Mouse (Mus musculus) forebrain, embryonic 11.5 days (tissue): ENCODE results near the gene Ocln. TPM values are rescaled to one million over a fixed set of nuclear protein-coding genes. Genes with fewer than 3 reads are reported as not detected.

Experiments
- ATAC-seq: fragments of 200-750 bp; cut with Nextera tagmentation; replicated peaks from 2 replicates; pipeline ENCODE4 v1.8.0; 2017; ENCODE audit warnings: moderate TSS enrichment; ENCODE audit not compliant: low FRiP score
- DNase-seq: peaks from one replicate; pipeline ENCODE4 v3.0.0-alpha.2; 2017; ENCODE audit warnings: low spot score
- H3K27ac ChIP-seq: fragments of 300-500 bp; sonication (generic); 2 replicates; pipeline ENCODE4 v1.5.1; 2014; ENCODE audit warnings: low read depth, low read length
- H3K27me3 ChIP-seq: fragments of 300-500 bp; sonication (generic); 2 replicates; pipeline ENCODE4 v1.6.1; 2014; ENCODE audit warnings: mild to moderate bottlenecking, low read length, mixed read lengths; ENCODE audit not compliant: control insufficient read depth, insufficient read depth
- H3K36me3 ChIP-seq: fragments of 300-500 bp; sonication (generic); 2 replicates; pipeline ENCODE4 v1.6.1; 2014; ENCODE audit warnings: mild to moderate bottlenecking, low read length, moderate library complexity, mixed read lengths; ENCODE audit not compliant: control insufficient read depth, insufficient read depth
- H3K4me1 ChIP-seq: fragments of 300-500 bp; sonication (generic); replicated peaks from 2 replicates; pipeline ENCODE4 v1.6.1; 2014; ENCODE audit warnings: low read length, mixed read lengths; ENCODE audit not compliant: control insufficient read depth, insufficient read depth
- H3K4me2 ChIP-seq: fragments of 300-500 bp; sonication (generic); 2 replicates; pipeline ENCODE4 v1.6.1; 2014; ENCODE audit warnings: low read depth, mild to moderate bottlenecking, low read length, moderate library complexity, mixed read lengths; ENCODE audit not compliant: severe bottlenecking
- H3K4me3 ChIP-seq: fragments of 300-500 bp; sonication (generic); 2 replicates; pipeline ENCODE4 v1.5.1; 2014; ENCODE audit warnings: low read depth, low read length
- H3K9ac ChIP-seq: fragments of 300-500 bp; sonication (generic); 2 replicates; pipeline ENCODE4 v1.6.1; 2014; ENCODE audit warnings: low read length
- H3K9me3 ChIP-seq: fragments of 300-500 bp; sonication (generic); 2 replicates; pipeline ENCODE4 v1.6.1; 2016; ENCODE audit warnings: low read length, mixed read lengths; ENCODE audit not compliant: control insufficient read depth
- WGBS: fragments of 180-500 bp; shearing (Covaris S2); extraction: QIAGEN DNeasy Blood & Tissue Kit; methylation state at CpG from one replicate; pipeline ENCODE4 v1.1.7; 2014; 5-methylcytosine and 5-hydroxymethylcytosine counted together
- polyA plus RNA-seq: library from polyadenylated mRNA; unstranded; fragments of >200 nt; fragmentation: Nextera tagmentation; extraction: Ambion mirVana; gene quantifications from 2 replicates; pipeline ENCODE4 v1.2.1, GENCODE M21; 2014

The Ocln gene
- polyA plus RNA-seq, 1 experiment from 2014 or later = 2.9 TPM

DNA sequence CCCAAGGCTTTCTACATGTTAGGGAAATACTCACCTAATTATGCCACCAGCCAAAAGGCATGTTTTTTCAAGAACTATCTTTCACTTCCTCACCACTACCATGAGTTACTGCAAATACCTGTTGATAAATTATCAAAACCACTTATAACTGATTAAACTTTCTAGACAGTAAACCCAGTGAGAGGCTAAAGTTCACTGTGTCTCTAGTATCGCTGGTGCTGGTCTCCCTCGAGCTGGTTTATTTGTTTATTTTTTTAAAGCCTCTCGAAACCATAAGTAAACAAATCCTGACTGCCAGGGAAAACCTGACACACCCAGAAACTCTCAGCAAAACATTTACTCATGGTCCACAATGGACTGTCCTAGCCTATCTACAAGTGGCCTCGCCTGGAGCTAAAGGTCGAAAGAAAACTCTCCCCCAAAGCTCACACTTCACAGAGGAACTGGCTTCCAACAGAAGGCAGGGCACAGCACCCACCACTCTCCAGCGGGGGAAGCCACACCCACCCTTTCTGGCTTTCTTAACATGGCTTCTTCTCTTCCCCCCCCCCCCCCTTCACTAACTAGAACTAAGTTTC is 19.6 kb downstream of the Ocln start:
- WGBS = 86% methylated on average over 6 of the region's 6 CpGs
- no peak overlapping the region for H3K4me2 ChIP-seq

DNA sequence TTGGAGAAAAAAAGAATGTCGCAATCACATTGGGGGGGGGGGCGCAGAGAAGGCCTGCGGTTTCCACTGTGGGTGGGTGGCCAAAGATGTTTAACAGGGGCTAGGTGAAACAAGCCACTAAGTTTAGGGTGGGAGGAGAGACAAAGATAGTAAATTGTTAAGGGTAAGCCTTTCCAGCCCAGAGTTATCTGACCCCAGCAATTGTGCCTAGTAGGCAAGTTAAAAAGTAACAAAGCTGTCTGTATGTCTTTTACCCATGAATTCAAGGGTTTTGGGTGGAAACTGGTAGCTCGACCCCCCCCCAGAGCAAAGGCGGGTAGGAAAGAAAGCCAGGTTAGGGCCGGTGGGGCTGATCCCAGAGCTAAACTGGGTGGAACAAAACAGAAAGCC is 25.9 kb downstream of the Ocln start:
- Histone ChIP-seq H3K27me3 (no peaks in the 10 kb centered on the region), H3K9ac (no peak overlapping the region), H3K4me1 (no peaks in the 10 kb centered on the region), H3K27ac (no peak overlapping the region), H3K4me2 (no peak overlapping the region), H3K9me3 (no peaks in the 10 kb centered on the region), H3K36me3 (no peaks in the 10 kb centered on the region), H3K4me3 (no peak overlapping the region)
- ATAC-seq (no peak), DNase-seq (no peak)
- 83% methylated on average over 6 of the region's 6 CpGs for WGBS

More for the DNA sequence above, 19.6 kb downstream of the Ocln start:
- Histone ChIP-seq H3K27ac (no peak overlapping the region), H3K4me3 (no peak overlapping the region), H3K27me3 (no peaks in the 10 kb centered on the region), H3K4me1 (no peaks in the 10 kb centered on the region), H3K9ac (no peak overlapping the region), H3K9me3 (no peaks in the 10 kb centered on the region), H3K36me3 (no peaks in the 10 kb centered on the region)
- DNase-seq = no peak
- no peak for ATAC-seq

DNA sequence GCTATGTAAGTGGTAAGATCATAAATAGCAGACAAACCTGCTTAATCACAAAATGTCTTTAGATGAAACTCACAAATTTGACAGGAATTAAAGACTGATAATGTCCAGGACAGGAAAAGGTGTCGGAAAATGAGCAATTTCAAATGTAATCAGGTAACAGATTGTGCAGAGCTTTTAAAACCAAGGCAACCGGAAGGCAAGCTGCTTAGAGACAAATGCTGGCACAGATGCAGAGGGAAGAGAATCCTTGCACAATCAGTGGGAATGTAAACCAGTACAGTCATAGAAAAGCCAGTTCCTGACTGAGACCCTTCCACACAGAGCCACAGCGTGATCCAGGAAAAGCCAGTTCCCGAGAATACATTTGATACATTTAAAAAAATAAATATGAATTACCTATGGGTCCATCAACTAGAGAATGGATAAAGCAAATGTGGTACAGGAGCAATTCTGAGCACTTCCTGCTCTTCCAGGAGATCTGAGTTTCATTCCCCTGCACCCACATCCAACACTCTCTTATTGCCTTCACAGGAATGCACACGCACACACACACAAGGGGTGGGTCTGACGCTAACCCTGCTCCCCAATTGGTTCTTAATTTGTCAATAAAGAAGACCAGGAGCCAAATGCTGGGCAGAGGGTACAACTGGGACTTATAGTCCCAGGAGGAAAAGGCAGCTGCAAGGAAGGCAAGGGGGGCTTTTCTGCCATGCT is 26.4 kb downstream of the Ocln start:
- Histone ChIP-seq H3K9me3 (no peaks in the 10 kb centered on the region), H3K4me3 (no peak overlapping the region), H3K27me3 (no peaks in the 10 kb centered on the region), H3K27ac (no peak overlapping the region), H3K9ac (no peak overlapping the region), H3K4me2 (no peak overlapping the region), H3K36me3 (no peaks in the 10 kb centered on the region), H3K4me1 (no peaks in the 10 kb centered on the region)
- ATAC-seq = no peak
- DNase-seq = no peak
- WGBS = 81% methylated on average over 6 of the region's 6 CpGs

DNA sequence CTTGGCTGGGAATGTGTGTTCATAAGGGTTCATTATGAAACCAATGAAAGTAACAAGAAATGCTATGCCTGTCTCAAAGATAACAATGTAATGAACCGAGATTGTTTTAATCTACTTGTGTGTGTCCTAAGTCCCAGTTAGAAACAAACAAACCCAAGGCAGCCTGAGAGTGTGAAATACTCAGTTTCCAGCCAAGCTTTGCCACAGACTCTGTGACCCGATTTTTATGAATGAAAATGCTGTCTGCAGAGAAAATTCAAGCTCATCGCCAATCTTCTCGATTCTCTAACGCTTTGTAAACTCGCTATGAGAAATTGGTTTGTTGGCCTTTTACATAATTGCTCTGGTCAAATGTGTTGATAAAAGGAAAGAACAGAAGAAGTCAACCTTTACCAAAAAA is 27.6 kb downstream of the Ocln start:
- H3K27ac ChIP-seq = no peak overlapping the region
- no peaks in the 10 kb centered on the region for H3K27me3 ChIP-seq
- no peak overlapping the region for H3K9ac ChIP-seq
- no peaks in the 10 kb centered on the region for H3K4me1 ChIP-seq
- DNase-seq (no peak), ATAC-seq (no peak)
- no peaks in the 10 kb centered on the region for H3K9me3 ChIP-seq
- no peak overlapping the region for H3K4me3 ChIP-seq
- WGBS = 88% methylated on average over 6 of the region's 6 CpGs
- no peaks in the 10 kb centered on the region for H3K36me3 ChIP-seq
- H3K4me2 ChIP-seq = no peak overlapping the region

DNA sequence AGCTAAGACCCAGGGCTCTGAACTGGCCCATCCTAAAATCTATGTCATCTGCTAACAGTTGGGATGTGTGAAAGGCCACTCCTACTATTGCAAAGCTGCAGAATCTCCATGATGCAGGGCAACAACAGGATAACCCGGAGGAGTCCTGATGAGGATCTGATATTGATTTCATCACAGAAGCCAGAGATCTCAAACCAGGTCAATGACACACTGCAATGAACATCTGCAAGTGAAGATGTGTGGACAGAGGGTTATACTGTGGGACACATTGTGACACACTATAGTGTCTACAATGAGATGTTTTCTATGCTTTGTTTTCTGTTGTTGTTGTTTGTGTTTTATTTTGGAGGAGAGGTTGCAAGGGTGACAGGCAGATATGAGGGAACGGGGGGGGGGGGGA is 28.8 kb downstream of the Ocln start:
- no peaks in the 10 kb centered on the region for H3K36me3 ChIP-seq
- no peak overlapping the region for H3K4me3 ChIP-seq
- H3K9ac ChIP-seq = no peak overlapping the region
- H3K27me3 ChIP-seq = no peaks in the 10 kb centered on the region
- 96% methylated on average over 2 of the region's 2 CpGs for WGBS
- DNase-seq (no peak), ATAC-seq (no peak)
- H3K9me3 ChIP-seq = no peaks in the 10 kb centered on the region
- no peak overlapping the region for H3K4me2 ChIP-seq
- no peak overlapping the region for H3K27ac ChIP-seq
- no peaks in the 10 kb centered on the region for H3K4me1 ChIP-seq

DNA sequence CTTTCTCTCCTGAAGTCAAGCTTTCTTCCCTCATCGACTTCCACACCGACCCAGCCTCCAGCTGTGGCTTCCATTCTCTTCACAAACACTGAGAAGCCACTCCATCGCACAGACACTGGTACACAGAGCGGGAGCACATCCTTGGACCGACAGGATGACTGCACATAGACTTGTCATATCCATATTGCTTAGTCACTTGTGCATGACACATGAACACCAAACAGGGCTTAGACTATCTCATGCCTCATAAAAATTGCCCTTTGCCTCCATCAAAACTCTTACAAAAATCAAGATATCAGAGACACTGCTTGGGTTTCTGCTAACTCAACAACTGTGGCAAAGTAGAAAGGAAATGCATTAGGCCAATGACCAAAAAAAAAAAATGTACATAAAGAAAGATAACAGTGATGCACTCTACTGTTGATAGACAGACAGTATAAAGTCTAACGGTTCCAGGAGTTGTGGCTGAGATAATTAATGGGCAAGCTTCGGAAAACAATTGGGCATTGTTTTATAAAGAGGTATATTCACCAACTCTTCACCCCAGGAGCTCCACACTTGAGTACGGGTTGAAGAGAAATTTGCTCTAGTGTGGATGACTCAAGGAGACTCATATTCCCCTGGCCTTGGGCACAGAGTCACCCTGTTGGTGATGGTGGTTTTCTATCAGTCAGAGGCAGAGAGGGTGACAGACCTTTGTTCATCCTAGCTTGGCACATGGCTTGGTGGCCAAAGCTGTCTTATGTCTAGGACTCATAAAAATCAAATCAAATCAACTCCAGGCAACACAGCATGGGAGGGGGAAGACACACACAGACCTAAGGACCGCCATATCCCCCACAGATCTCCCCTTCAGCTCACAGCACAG is 30.6 kb downstream of the Ocln start:
- no peaks in the 10 kb centered on the region for H3K9me3 ChIP-seq
- 83% methylated on average over 9 of the region's 9 CpGs for WGBS
- no peak overlapping the region for H3K9ac ChIP-seq
- H3K4me1 ChIP-seq = no peaks in the 10 kb centered on the region
- H3K27me3 ChIP-seq = no peaks in the 10 kb centered on the region
- H3K27ac ChIP-seq = no peak overlapping the region
- DNase-seq (no peak), ATAC-seq (no peak)
- no peaks in the 10 kb centered on the region for H3K36me3 ChIP-seq
- H3K4me3 ChIP-seq = no peak overlapping the region
- H3K4me2 ChIP-seq = no peak overlapping the region

DNA sequence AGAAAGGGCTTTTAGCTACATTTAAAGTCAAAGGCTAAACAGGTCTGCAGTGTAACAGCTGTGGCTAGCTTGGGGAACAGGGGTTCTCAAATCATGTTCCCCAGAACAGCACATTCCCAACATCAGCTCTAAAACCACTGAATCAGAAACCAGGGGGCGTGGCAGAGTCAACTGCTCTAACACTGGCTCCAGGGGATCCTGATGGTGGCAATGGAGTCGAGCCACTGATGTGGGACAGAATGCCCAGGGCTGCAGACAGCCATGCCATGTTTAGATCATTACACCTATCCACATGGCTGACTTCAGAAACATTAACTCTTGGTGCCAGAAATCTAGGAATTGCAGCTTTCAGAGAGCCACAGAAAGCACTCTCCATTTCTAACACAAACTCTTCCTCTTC is 33.4 kb downstream of the Ocln start:
- Histone ChIP-seq H3K4me3 (no peak overlapping the region), H3K4me2 (no peak overlapping the region), H3K27me3 (no peaks in the 10 kb centered on the region), H3K9ac (no peak overlapping the region), H3K27ac (no peak overlapping the region), H3K4me1 (no peaks in the 10 kb centered on the region; the same call in 1 of the 2 replicates), H3K36me3 (no peaks in the 10 kb centered on the region), H3K9me3 (no peaks in the 10 kb centered on the region)
- 77% methylated on average over 2 of the region's 2 CpGs for WGBS
- ATAC-seq (no peak), DNase-seq (no peak)

DNA sequence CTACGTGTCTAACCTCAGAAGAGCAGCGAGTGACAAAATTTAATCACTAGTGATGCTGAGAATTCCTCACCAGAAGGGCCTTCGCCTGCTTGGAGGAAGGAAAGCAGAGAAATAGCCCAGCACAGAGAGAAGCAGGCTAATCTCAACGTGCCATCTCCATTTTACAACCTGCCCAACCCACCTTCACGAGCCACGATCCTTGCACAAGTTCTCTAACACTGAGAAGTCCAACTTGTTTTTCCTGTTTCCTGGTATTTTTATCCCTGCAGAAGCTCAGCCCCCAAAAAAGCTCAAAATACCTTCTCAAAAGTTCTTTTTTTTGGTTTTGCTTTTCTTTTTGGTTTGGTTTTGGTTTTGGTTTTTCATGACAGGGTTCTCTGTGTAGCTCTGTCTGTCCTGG is 34.3 kb downstream of the Ocln start:
- 89% methylated on average over 6 of the region's 6 CpGs for WGBS
- no peak overlapping the region for H3K4me3 ChIP-seq
- H3K27ac ChIP-seq = no peak overlapping the region
- no peaks in the 10 kb centered on the region; the same call in 1 of the 2 replicates for H3K4me1 ChIP-seq
- DNase-seq (no peak), ATAC-seq (no peak)
- no peak overlapping the region for H3K4me2 ChIP-seq
- no peaks in the 10 kb centered on the region for H3K9me3 ChIP-seq
- no peaks in the 10 kb centered on the region for H3K27me3 ChIP-seq
- no peak overlapping the region for H3K9ac ChIP-seq
- no peaks in the 10 kb centered on the region for H3K36me3 ChIP-seq
